Mouse (Mus musculus) B cell, adult (primary cell): ENCODE measurements around the gene Sdhaf4. TPM values are rescaled to one million over a fixed set of nuclear protein-coding genes. Genes with fewer than 3 reads are reported as not detected.

ENCODE experiments used
- total RNA-seq: library from RNA; stranded (reverse); gene quantifications from 4 replicates; pipeline ENCODE4 v1.2.4, GENCODE M21; 2023; ENCODE audit not compliant: inconsistent age

The Sdhaf4 gene
- 18.6 to 32.1 TPM (median 26.4 TPM) in 4 replicates for total RNA-seq

GRCm38 (mm10) chr1:24005070-24005804, at the start of gene Sdhaf4:
Gene Sdhaf4, minus strand, starts transcription at chr1:24005656.

Other genes with a start within 250 kb of the Sdhaf4 start
- not detected in 4 replicates for gene B3gat2, start 243.9 kb downstream of the Sdhaf4 start, total RNA-seq
- gene Smap1, start 83.3 kb downstream of the Sdhaf4 start, total RNA-seq: 57.5 to 63.6 TPM (median 61.3 TPM) in 4 replicates
- 0.67 to 1.5 TPM (median 0.78 TPM) in 4 replicates for gene Fam135a, start 94.7 kb upstream of the Sdhaf4 start, total RNA-seq
- not detected in 4 replicates for gene Col9a1, start 172.0 kb upstream of the Sdhaf4 start, total RNA-seq